Mouse (Mus musculus): ENCODE measurements around the gene Cyp2f2. TPM values are rescaled to one million over a fixed set of nuclear protein-coding genes. Genes with fewer than 3 reads are reported as not detected.

Cyp2f2 gene
- polyA plus RNA-seq, 1 experiment from 2014 or later: not detected

- H3K9me3 ChIP-seq (ENCODE audit: control insufficient read depth, low read length): no peaks in the 10 kb centered on the region
- H3K4me2 ChIP-seq (ENCODE audit: low read length): peak within 1 kb of the TSS; percentile 88
- 2% methylated on average over 61 of the region's 61 CpGs for WGBS
- no peaks in the 10 kb centered on the region for H3K27me3 ChIP-seq (ENCODE audit: control insufficient read depth, insufficient read depth, low read length)
- peak within 1 kb of the TSS; percentile 87 for H3K9ac ChIP-seq (replicated peaks; ENCODE audit: low read length)
- ATAC-seq (ENCODE audit: low FRiP score, low TSS enrichment) (peak; percentile 87), DNase-seq (peak; percentile 98)
- H3K27ac ChIP-seq (replicated peaks; ENCODE audit: low read depth, low read length): peak within 1 kb of the TSS; percentile 99
- H3K4me3 ChIP-seq (replicated peaks; ENCODE audit: low read depth, low read length): peak within 1 kb of the TSS; percentile 78
- H3K36me3 ChIP-seq (ENCODE audit: control insufficient read depth, insufficient read depth, low read length): peaks cover 38% of the 10 kb centered on the region
- peaks cover 35% of the 10 kb centered on the region for H3K4me1 ChIP-seq (ENCODE audit: control insufficient read depth, insufficient read depth, low read length)
Observed at GRCm38 (mm10) chr7:27166614-27167474, 47.1 kb downstream of the Cyp2f2 start, which contains the start of gene Egln2. Gene Egln2 (minus strand): TSS chr7:27166802.

- no peak for DNase-seq
- 74% methylated on average over 11 of the region's 11 CpGs for WGBS
Observed at GRCm38 (mm10) chr7:27167475-27168094, 47.9 kb downstream of the Cyp2f2 start.

DNA sequence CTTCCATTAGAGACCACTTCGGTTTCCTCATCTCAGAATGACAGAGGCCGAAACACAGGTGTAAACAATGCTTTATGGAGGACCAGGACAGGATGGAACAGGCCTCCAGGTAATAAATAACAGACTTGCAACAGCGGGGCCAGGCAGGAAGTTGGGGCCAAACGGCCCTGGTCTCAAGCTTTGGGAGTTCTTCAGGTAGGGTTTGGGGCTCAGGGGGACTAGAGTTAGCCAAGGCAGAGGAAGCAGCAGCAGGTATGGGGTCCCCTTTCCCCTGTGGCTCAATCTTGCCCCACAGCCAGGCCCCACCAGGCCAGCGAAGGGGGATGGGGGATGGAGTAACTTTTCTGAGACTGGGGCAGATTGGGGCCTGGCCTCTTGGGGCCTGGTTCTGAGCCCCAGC, 48.7 kb downstream of the Cyp2f2 start:
- Histone ChIP-seq H3K9me3 (ENCODE audit: control insufficient read depth, low read length) (no peaks in the 10 kb centered on the region), H3K4me1 (ENCODE audit: control insufficient read depth, insufficient read depth, low read length) (peaks cover 27% of the 10 kb centered on the region), H3K4me3 (replicated peaks; ENCODE audit: low read depth, low read length) (no peak overlapping the region), H3K4me2 (ENCODE audit: low read length) (no peak overlapping the region), H3K36me3 (ENCODE audit: control insufficient read depth, insufficient read depth, low read length) (peaks cover 41% of the 10 kb centered on the region), H3K9ac (replicated peaks; ENCODE audit: low read length) (no peak overlapping the region), H3K27ac (replicated peaks; ENCODE audit: low read depth, low read length) (no peak overlapping the region), H3K27me3 (ENCODE audit: control insufficient read depth, insufficient read depth, low read length) (no peaks in the 10 kb centered on the region)
- ATAC-seq (ENCODE audit: low FRiP score, low TSS enrichment) (no peak), DNase-seq (no peak)
- 94% methylated on average over 5 of the region's 5 CpGs for WGBS

More at GRCm38 (mm10) chr7:27167475-27168094, 47.9 kb downstream of the Cyp2f2 start:
- peak overlapping the region; percentile 78 for H3K4me3 ChIP-seq (replicated peaks; ENCODE audit: low read depth, low read length)
- peak overlapping the region; percentile 99 for H3K27ac ChIP-seq (replicated peaks; ENCODE audit: low read depth, low read length)
- no peaks in the 10 kb centered on the region for H3K27me3 ChIP-seq (ENCODE audit: control insufficient read depth, insufficient read depth, low read length)
- peak overlapping the region; percentile 88 for H3K4me2 ChIP-seq (ENCODE audit: low read length)
- ATAC-seq (ENCODE audit: low FRiP score, low TSS enrichment): no peak
- peaks cover 40% of the 10 kb centered on the region for H3K36me3 ChIP-seq (ENCODE audit: control insufficient read depth, insufficient read depth, low read length)
- no peaks in the 10 kb centered on the region for H3K9me3 ChIP-seq (ENCODE audit: control insufficient read depth, low read length)
- peaks cover 35% of the 10 kb centered on the region for H3K4me1 ChIP-seq (ENCODE audit: control insufficient read depth, insufficient read depth, low read length)
- peak overlapping the region; percentile 87 for H3K9ac ChIP-seq (replicated peaks; ENCODE audit: low read length)

DNA sequence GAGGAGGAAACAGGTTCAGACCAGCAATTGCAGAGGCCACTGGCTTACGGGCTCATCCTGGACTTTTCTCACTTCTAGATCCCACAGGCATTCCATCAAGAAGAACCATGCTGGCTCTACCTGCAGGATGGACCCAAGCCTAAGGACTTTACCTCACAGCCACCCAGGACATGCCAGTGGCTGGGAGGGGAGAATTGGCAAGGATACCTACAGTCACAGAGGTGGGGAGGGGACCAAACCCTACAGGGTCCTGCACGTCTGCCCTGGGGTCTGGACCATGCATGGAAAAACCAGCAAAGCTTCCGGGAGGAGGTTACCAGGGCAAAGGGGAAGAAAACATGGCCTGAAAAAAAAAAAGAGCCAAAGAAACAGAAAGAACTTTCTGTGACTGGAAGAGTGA, 51.3 kb downstream of the Cyp2f2 start:
- 88% methylated on average over 3 of the region's 3 CpGs for WGBS
- H3K27me3 ChIP-seq (ENCODE audit: control insufficient read depth, insufficient read depth, low read length): no peaks in the 10 kb centered on the region
- DNase-seq (no peak), ATAC-seq (ENCODE audit: low FRiP score, low TSS enrichment) (no peak)
- no peak overlapping the region for H3K27ac ChIP-seq (replicated peaks; ENCODE audit: low read depth, low read length)
- peaks cover 45% of the 10 kb centered on the region for H3K36me3 ChIP-seq (ENCODE audit: control insufficient read depth, insufficient read depth, low read length)
- no peaks in the 10 kb centered on the region for H3K9me3 ChIP-seq (ENCODE audit: control insufficient read depth, low read length)
- H3K4me2 ChIP-seq (ENCODE audit: low read length): no peak overlapping the region
- H3K4me3 ChIP-seq (replicated peaks; ENCODE audit: low read depth, low read length): no peak overlapping the region
- H3K9ac ChIP-seq (replicated peaks; ENCODE audit: low read length): no peak overlapping the region
- H3K4me1 ChIP-seq (ENCODE audit: control insufficient read depth, insufficient read depth, low read length): peaks cover 5% of the 10 kb centered on the region; the same call in 1 of the 2 replicates

- no peaks in the 10 kb centered on the region for H3K27me3 ChIP-seq (ENCODE audit: control insufficient read depth, insufficient read depth, low read length)
- H3K9ac ChIP-seq (replicated peaks; ENCODE audit: low read length): no peak overlapping the region
- 93% methylated on average over 15 of the region's 15 CpGs for WGBS
- peaks cover 7% of the 10 kb centered on the region for H3K4me1 ChIP-seq (ENCODE audit: control insufficient read depth, insufficient read depth, low read length)
- H3K9me3 ChIP-seq (ENCODE audit: control insufficient read depth, low read length): no peaks in the 10 kb centered on the region
- no peak overlapping the region for H3K4me2 ChIP-seq (ENCODE audit: low read length)
- no peak overlapping the region for H3K4me3 ChIP-seq (replicated peaks; ENCODE audit: low read depth, low read length)
- ATAC-seq (ENCODE audit: low FRiP score, low TSS enrichment) (no peak), DNase-seq (no peak)
- H3K36me3 ChIP-seq (ENCODE audit: control insufficient read depth, insufficient read depth, low read length): peaks cover 45% of the 10 kb centered on the region
- no peak overlapping the region for H3K27ac ChIP-seq (replicated peaks; ENCODE audit: low read depth, low read length)
Observed at GRCm38 (mm10) chr7:27174496-27174895, 54.8 kb downstream of the Cyp2f2 start.

- H3K27ac ChIP-seq (replicated peaks; ENCODE audit: low read depth, low read length): no peak overlapping the region
- ATAC-seq (ENCODE audit: low FRiP score, low TSS enrichment): no peak
- no peaks in the 10 kb centered on the region for H3K27me3 ChIP-seq (ENCODE audit: control insufficient read depth, insufficient read depth, low read length)
- peaks cover 45% of the 10 kb centered on the region for H3K36me3 ChIP-seq (ENCODE audit: control insufficient read depth, insufficient read depth, low read length)
- H3K4me1 ChIP-seq (ENCODE audit: control insufficient read depth, insufficient read depth, low read length): peaks cover 11% of the 10 kb centered on the region
- H3K4me2 ChIP-seq (ENCODE audit: low read length): no peak overlapping the region
- no peaks in the 10 kb centered on the region for H3K9me3 ChIP-seq (ENCODE audit: control insufficient read depth, low read length)
- H3K9ac ChIP-seq (replicated peaks; ENCODE audit: low read length): no peak overlapping the region
- H3K4me3 ChIP-seq (replicated peaks; ENCODE audit: low read depth, low read length): no peak overlapping the region
- WGBS: 94% methylated on average over 7 of the region's 7 CpGs
- no peak for DNase-seq
Observed at GRCm38 (mm10) chr7:27174896-27175295, 55.2 kb downstream of the Cyp2f2 start.

DNA sequence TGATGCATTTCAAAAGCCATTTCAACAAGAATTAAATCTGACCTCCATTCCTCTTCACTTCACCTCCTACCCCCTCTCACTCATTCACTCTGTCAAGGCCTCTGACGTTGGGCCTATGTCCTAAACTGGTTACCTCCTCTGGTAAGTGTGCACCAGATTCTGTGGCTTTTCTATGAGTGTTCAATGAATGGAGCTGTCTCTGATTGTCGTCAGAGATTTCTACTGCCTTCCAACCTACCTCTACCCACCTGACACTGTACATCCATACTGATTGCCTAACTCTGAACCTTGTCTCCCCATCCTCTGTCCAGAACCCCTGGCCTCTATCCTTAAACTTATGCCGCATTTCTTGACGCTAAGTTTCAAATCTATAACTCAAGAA, 58.2 kb downstream of the Cyp2f2 start:
- 21% methylated on average over 4 of the region's 4 CpGs for WGBS

GRCm38 (mm10) chr7:27178324-27179216, 58.9 kb downstream of the Cyp2f2 start, which contains the start of gene Rab4b:
Gene Rab4b (minus strand): TSS chr7:27178896.
- ATAC-seq (ENCODE audit: low FRiP score, low TSS enrichment): peak; percentile 99

More for the DNA sequence above, 58.2 kb downstream of the Cyp2f2 start:
- peaks cover 14% of the 10 kb centered on the region for H3K4me1 ChIP-seq (ENCODE audit: control insufficient read depth, insufficient read depth, low read length)
- H3K4me2 ChIP-seq (ENCODE audit: low read length): peak overlapping the region; percentile 57
- H3K27me3 ChIP-seq (ENCODE audit: control insufficient read depth, insufficient read depth, low read length): no peaks in the 10 kb centered on the region
- peak overlapping the region; percentile 58 for H3K4me3 ChIP-seq (replicated peaks; ENCODE audit: low read depth, low read length)
- DNase-seq: no peak
- H3K9ac ChIP-seq (replicated peaks; ENCODE audit: low read length): peak overlapping the region; percentile 47
- 0 out of 2 replicates have a peak, but pooled peaks have one; percentile 0 for ATAC-seq (ENCODE audit: low FRiP score, low TSS enrichment)
- peak overlapping the region; percentile 85 for H3K27ac ChIP-seq (replicated peaks; ENCODE audit: low read depth, low read length)
- H3K9me3 ChIP-seq (ENCODE audit: control insufficient read depth, low read length): no peaks in the 10 kb centered on the region
- H3K36me3 ChIP-seq (ENCODE audit: control insufficient read depth, insufficient read depth, low read length): peaks cover 25% of the 10 kb centered on the region

More at GRCm38 (mm10) chr7:27178324-27179216, 58.9 kb downstream of the Cyp2f2 start, which contains the start of gene Rab4b:
- DNase-seq: peak; percentile 99
- Histone ChIP-seq H3K4me3 (replicated peaks; ENCODE audit: low read depth, low read length) (peak within 1 kb of the TSS; percentile 58), H3K36me3 (ENCODE audit: control insufficient read depth, insufficient read depth, low read length) (peaks cover 19% of the 10 kb centered on the region), H3K4me2 (ENCODE audit: low read length) (peak within 1 kb of the TSS; percentile 57), H3K4me1 (ENCODE audit: control insufficient read depth, insufficient read depth, low read length) (peaks cover 14% of the 10 kb centered on the region), H3K9me3 (ENCODE audit: control insufficient read depth, low read length) (no peaks in the 10 kb centered on the region), H3K27me3 (ENCODE audit: control insufficient read depth, insufficient read depth, low read length) (no peaks in the 10 kb centered on the region), H3K27ac (replicated peaks; ENCODE audit: low read depth, low read length) (peak within 1 kb of the TSS; percentile 85), H3K9ac (replicated peaks; ENCODE audit: low read length) (peak within 1 kb of the TSS; percentile 47)
- WGBS: under 1% methylated on average over 53 of the region's 53 CpGs

Measured in midbrain, embryonic 14.5 days (tissue).